Mouse (Mus musculus): Measurements from ENCODE around the gene Syap1. TPM values are rescaled to one million over a fixed set of nuclear protein-coding genes. Genes with fewer than 3 reads are reported as not detected.

Syap1 gene
- total RNA-seq (2023; ENCODE audit: inconsistent age), result 24.9 to 30.7 TPM (median 27.4 TPM) in 4 replicates

DNA sequence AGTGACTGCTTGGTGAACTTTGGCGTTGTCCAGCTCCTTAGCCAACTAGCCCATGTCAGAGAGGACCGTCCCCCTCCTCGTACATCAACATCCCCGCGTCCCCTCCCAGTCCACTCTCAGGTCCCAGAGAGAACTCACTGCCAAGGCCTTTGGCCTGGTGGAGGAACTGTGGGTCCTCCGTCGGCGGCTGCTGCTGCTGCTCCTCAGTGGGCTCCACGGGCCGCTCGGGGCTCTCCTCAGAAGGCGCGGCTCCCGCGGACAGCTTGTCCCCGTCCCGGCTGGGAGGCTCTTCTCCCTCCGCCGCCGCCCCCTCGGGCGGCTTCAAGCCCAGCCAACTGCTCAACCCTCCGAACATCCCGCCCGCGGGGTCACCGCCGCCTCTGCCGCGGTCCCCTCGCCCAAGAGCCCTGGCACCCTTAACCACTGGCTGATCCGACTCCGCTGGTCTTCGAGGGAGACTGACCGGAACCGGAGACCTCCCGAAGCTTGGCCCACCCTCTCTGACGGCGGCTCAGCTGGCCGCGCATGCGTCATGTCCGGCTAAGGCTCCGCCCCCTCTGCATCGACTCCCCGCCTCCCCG is at the start of gene Syap1:
Syap1 (minus strand) TSS at position 517 of the 581 bp plus-strand sequence.

DNA sequence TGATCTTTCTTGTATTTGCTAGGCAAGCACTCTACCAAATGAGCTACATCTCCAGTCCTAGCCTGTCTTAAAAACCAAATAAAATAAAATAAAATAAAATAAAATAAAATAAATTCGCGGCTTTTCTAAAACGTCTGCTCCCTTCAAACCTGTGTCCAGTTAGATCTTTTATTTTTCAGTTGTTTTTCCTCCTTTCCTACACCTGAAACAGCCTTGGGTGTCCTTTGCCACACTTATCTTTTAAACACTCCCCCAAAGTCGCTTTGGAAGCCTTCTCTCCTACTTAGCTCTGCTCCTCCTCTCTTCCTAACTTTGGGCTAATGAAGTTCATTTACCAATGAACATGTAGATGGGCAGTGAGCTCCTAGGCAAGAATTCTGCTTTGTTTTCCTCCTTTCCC is 12.7 kb upstream of the Syap1 start, which contains the start of gene Ctps2:
Ctps2 (plus strand) TSS at position 301 of the 400 bp plus-strand sequence.

GRCm38 (mm10) chrX:162829203-162829708 is 59.0 kb downstream of the Syap1 start, which contains the start of gene Txlng:
Gene Txlng (minus strand): TSS chrX:162829454.

Other genes starting within 250 kb of the Syap1 start
- 0.06 to 0.36 TPM (median 0.11 TPM) in 4 replicates for gene Reps2, start 244.8 kb downstream of the Syap1 start, total RNA-seq (2023; ENCODE audit: inconsistent age)
- gene Rbbp7, start 128.0 kb downstream of the Syap1 start, total RNA-seq (2023; ENCODE audit: inconsistent age), result 102 to 105 TPM (median 104 TPM) in 4 replicates
- 22.1 to 25.1 TPM (median 24.5 TPM) in 4 replicates for gene Txlng, start 59.0 kb downstream of the Syap1 start, total RNA-seq (2023; ENCODE audit: inconsistent age)
- gene Ctps2, start 12.8 kb upstream of the Syap1 start, total RNA-seq (2023; ENCODE audit: inconsistent age), result 120 to 141 TPM (median 136 TPM) in 4 replicates
- gene S100g, start 76.2 kb upstream of the Syap1 start, total RNA-seq (2023; ENCODE audit: inconsistent age), result not detected in 4 replicates